Mouse (Mus musculus): ENCODE data around the gene Ranbp17.

Gene Ranbp17

DNA sequence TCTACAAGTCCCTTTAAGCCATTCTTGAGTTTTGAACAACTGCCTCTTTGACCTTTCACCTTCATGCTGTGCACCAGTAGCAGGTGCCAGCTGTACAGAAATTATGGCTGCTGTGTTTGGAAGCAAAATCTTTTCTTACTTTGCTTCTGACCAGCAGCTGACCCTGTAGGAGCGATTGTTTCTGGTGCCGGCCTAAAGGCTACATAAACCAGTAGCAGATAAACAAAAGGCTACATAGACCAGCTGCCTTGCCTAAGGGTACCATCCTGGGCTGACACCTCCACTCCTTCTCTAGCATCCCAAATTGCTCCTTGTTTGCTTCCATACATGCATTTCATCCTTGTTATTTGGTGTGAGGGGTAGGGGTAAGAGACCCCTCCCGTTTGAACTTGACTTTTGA lies 279.4 kb downstream of the Ranbp17 start:
- CTCF ChIA-PET, result no interaction called here

DNA sequence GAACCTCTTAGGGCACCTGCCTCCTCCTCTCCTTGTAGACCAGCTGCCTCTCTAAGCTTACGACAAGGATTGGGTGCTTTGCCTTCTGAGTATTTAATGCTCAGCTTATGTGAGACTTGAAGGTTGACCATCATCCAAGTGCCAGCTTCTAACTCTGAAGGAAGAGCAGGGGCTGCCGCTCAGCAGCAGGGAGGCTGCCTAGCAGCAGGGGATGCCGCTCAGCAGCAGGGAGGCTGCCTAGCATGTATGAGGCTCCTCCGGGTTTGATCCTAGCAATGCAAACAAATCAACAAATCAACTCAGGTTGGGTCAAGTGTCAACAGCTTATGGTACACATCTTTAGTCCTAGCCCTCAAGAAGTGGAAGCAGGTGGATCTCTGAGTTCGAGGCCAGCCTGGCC lies 281.5 kb downstream of the Ranbp17 start:
- CTCF ChIA-PET, result no interaction called here

DNA sequence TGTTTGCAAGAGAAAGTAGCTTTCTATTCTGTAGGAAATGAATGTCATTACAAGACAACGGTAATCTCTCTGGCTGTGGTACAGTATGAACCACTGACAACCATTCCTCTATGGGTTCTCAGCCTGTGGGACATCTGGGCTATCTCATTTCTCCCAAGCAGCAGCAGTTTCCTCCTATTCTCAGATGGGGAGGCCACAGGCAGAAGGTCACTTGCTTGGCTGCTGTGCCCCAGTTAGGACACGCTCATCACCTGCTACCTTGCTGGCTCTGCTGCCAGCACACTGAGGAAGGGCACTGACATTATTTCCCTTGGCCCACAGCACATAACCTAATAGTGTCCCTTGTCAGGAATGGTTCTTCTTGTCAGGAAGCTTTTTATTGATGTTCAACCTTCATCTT lies 285.4 kb downstream of the Ranbp17 start:
- CTCF ChIA-PET, result no interaction called here

DNA sequence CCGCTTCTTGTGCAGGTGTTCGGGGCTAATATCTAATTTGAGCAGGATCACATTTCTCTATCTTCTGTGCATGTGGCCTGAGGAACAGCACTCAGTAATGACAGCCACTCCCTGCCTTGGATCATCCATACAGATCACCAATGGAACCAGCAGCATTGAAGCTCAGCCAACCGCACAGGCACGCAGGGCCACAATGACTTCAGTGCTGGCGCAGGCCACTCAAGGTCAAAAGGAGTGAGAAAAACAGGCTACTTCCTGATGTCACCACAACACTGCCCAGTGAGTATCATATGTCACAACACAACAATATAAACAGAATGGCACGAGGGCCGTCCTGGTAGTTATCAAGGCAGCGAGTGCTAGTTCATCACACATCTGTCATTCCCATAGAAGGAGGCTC lies 287.0 kb downstream of the Ranbp17 start:
- CTCF ChIA-PET, result no interaction called here

DNA sequence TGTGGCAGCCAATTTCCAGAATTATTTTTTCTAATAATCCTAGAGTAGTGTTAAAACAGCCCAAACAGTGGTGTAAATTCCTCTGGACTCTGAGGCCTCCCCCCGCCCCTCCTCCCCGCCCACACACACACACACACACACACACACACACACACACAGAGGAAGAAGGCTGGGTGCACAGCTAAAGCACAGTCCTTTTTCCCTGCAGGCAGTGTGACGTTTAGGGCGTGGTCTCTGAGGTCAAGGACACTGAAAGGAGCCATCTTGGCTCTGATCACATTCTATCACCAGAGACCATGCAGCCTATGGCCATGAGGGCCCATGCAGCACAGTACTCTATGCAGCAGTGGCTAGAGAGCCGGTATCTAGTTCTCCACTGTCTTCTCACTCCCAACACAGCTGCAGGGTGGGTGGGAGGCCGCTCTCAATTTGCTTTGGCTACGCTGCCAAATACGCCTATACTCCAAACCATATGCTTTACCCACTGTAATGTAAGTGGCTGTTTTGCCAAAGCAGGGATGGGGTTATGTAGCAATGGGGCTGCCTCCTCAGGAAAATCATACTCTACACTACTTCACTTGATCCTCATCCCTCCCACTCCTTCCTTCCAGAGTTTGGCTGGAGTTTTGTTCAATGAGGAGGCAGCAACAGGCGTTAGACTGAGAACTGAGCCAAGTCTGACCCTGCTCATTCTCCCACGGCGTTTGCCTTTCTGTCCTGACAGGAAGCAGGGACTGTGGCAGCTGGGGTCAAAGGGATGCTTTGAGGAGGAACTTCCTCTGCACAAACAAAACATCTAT lies 291.8 kb downstream of the Ranbp17 start:
- CTCF ChIA-PET, result no interaction called here

DNA sequence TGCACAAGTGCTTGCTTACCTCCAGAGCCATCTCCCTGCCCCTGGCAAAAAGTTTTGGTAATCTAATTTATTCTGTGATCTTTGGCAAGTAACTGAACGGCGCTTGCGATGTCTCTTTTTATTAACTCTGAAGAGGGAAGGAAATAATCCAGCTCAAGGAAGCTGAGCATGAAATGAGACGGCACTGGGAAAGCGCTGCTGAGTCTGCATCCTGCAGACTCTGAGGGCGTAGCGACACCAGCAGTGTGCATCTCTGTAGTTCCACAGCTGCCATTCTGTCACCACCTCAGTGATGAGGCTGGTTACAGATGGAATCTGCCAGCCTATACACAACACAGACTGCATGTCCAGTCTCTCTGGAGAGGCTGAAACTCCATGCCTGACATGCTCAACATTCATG lies 292.8 kb downstream of the Ranbp17 start:
- CTCF ChIA-PET, result no interaction called here

DNA sequence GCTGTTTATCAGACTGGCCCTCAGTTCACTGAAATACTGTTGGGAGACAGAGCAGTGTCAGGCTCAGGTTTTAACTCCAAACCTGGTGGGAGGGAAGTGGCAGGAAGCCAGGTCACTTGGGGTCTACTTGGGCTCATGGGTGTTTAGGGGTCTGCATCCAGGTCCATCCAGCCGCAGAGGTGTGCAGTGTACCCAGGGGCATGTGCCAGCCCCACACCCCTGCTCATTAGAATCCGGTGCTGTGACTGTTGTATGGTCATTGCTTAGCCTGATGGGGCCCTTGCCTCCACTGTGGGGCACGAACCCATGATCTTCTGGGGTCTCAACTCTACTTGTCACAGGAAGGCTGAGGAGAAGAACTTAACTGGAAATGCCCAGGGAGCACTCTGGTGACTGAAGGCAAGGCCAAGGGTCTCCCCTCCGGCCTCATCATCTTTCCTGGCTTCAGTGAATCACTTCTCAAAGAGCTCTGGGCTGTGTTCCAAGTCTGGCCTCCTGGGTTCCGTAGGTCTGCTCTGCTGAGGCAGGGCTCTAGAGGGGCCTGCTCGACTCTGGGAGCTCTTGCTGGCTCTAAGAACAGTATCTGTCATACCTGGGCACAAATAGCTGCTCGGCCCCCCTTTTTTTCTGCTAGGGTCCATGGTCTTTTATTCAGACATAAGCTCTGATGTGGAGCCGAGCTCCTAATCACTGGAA lies 296.0 kb downstream of the Ranbp17 start:
- CTCF ChIA-PET, result no interaction called here

DNA sequence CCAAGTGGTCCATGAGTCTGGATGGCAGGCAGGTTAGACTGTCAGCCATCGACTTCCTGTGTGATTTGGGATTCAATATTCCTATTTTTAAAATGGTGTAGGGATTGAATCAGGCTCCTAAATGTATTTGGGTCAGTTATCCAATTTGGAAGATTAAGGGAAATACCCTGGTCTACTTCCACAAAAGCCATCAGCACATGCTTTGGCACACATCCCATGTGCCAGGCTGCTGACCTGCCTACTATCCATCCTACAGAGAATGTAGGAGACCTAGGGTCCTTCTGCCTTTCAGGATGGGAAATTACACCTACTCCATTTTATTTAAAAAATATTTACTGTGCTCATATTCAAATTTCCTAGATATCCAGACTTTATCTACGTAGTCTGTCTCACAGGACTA lies 306.1 kb downstream of the Ranbp17 start:
- CTCF ChIA-PET, result no interaction called here

DNA sequence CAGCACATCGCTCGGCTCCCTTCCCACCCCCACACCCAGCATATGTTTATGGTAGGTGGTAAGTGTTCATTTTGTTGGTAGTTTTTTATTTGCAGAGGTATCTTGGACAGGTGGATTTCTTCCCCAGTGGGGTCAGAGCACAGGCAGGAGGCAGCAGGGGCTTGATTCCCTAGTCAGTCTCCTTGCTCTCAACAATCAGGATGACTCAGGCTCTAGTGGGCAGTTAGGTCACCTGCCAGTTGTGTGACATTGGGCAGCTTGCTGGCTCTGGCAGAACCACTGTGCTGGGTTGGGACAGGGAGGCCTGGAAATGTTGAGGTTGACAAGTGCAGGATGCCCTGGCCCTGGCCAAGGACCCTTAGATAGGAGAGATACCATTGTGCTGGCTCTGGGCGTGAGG lies 308.6 kb downstream of the Ranbp17 start:
- CTCF ChIA-PET, result no interaction called here

DNA sequence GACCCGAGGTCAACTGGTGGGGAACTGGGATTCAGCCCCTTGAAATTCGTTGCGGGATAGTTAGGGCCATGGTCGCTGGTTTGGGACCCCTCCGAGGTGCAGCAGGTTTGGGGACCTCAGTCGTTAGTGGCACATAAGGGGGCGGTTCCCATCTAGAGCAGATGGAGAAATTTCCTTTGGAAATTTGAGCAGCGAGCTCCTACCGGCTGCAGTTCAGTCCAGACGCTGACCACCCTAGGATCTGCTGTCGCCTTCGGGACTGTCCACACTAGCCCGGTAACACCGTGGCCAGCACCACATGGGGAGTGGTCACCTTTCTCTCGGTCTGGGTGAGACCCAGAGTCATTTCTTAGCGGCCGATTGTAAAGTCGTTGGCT lies 309.2 kb downstream of the Ranbp17 start:
- CTCF ChIA-PET, result no interaction called here

DNA sequence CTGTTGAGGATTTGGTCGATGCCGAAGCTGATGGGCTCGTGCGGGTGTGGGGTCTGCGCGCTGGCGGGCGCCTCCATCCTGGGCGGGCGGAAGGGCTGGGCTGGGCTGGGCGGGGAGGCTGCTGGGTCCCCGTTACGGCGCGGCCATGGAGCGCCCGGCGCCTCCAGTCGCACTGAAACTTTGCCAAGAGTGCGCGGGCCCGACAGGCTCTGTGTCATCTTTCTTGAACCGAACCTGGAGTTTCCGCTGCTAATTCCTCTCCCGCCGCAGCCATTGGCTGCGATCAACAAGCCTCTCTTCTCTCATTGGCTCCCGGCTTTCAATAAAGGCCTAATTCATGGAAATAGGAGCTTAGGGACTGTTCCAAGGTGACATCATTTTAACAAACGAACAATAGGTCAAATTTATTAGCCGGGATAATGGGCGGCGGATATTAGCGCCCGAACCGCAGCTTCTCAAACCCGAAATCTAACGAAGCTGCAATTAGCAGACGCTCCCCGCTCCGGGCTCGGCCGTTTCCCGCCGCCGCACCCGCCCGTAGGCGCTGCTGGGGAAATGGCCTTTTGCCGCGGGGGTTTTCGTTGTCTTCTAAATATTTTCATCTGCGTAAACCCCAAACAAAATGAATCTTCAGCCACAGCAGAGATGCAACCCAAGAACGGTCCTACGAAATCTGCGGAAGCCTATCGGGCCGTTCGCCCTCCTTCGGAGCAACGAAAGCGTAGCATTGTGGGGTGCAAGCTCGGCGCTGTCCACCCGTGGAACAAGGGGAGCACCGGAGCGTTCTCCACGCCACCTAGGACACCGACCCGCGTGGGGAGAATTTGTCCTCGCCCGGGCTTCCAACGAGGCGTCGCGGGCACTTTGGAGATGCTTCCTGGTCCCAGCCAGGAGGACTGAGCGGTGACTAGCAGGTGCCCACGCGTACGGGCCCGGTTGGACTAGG lies 309.9 kb downstream of the Ranbp17 start, which contains the start of gene Tlx3:
Gene Tlx3 (minus strand): TSS at position 207 of the 946 bp plus-strand sequence.
- CTCF ChIA-PET, result no interaction called here

DNA sequence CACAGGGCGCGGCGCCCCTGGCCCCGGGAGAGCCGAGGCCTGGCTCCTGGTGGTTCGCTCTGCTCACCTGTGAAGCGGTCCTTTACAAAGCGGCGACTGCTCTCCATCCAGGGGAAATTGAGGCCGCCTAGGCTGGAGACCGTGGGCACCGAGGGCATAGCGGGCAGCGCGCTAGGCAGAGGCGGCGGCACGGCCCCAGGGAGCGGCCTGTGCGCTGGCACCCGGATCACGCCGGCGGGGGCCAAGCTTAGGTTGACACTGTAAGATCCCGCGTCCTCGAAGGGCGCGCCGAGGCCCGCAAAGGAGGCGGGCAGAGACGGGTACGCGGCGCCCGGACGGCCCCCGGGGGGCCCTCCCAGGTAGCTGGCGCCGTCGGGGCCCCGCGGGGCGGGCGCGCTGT lies 310.6 kb downstream of the Ranbp17 start:
- CTCF ChIA-PET, result no interaction called here

DNA sequence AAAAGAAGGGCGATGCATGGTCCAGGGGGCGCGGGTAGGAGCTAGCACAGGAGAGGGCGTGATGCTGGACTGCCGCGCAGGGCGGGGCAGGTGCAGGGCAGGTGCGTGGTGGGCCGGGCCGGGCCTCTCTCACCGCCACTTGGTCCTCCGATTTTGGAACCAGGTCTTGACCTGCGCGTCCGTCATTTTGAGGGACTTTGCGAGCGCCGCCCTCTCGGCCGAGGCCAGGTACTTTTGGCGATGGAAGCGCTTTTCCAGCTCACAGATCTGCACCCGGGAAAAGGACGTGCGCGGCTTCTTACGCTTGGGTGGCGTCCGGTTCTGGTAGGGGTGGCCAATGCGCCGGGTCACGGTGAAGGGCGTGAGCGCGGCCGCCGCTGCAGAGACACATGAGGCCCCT lies 311.2 kb downstream of the Ranbp17 start:
- CTCF ChIA-PET, result no interaction called here

DNA sequence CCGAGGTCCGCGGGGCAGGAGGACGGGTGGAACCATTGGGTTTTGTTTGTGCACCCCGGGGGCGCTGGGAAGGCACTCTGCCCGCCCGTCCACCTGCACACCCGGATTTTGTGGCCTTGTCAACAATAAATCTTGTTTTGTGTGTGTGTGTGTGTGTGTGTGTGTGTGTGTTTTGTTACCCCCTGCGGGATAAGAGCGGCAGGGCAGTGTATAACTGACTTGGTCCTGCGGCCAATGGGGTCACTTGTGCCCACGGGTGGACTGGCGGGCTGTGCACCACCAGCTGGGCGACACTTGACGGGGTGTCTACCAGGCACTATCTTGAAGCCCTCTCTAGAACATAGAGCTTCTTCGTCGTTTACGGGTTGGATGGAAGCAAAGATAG lies 311.9 kb downstream of the Ranbp17 start:
- CTCF ChIA-PET, result no interaction called here

DNA sequence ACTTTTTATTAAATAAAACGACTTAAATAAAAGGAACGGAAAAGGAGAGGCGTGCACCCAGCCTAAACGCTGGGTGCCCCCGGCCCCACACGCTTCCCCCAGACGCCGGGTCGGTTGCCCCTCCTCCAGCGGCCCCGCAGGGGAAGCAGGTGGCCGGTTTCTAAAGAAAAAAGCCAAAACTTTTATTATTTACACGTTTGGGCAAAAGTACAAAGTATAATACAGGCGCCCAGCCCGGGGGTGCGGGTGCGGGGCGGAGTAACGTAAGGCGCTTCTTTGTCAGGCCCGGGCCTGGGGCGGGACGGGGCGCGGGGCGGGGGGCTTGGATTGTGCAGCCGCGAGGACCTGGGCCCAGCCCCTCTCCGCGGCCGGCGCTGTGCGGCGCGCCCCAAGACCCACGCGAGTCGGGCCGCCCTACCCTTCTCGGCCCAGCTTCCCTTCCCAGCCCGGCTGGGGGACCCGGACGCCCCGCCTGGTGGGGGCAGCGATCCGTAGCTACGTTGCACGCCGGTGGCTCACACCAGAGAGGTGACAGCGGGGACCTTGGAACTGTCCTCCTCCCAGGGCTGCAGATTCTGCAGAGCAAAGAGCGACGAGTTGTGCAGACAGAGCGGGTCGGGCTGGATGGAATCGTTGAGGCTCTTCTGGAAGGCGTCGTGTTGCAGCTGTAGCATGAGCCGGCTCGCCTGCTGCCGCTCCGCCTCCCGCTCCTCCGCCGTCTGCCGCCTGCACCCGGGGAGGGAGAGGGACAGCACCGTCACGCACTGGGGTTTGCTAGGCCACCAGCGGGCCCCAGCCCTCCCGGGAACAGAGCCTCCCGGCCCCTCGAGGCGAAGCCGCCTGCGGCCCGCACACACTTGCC lies 312.6 kb downstream of the Ranbp17 start:
- CTCF ChIA-PET, result no interaction called here

DNA sequence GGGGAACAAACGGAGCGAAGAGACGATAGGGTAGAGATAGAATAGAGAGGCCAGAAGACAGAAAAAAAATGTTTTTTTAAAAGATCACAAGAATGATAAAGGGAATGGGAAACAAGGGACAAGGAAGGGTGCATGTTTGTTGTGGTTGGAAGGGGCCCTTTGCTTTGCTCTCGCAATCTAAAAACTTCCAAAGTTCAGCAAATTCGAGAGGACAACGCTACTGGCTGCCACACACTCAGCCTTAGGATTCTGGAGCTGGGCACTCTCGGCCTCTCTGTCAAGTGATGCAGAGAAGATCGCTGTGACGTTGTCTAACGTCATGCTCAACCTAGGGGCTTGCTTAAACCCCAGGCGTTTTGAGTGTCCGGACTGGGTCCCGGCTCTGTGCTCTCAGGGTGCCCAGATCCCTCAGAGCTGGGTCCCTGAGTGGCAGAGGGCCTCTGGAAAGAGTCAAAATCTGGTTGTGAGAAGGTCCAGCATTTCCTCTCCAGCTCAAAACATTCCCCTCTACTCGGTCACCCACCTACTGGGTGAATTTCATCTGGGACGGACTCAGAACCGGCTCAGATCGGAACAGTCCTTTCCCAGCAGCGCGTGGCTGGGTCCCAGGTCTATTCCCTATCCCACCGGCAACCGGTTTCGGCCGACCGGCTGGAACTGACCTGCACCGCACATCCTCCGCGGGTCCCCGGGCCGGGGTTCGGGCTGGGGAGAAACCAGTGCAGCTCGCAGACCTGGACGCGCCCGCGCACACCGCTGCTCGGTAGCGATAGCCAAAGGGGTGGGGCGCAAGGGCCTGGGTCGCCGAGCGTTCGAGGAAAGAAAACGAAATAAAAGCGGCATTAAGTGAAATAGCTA lies 313.4 kb downstream of the Ranbp17 start:
- CTCF ChIA-PET, result no interaction called here

DNA sequence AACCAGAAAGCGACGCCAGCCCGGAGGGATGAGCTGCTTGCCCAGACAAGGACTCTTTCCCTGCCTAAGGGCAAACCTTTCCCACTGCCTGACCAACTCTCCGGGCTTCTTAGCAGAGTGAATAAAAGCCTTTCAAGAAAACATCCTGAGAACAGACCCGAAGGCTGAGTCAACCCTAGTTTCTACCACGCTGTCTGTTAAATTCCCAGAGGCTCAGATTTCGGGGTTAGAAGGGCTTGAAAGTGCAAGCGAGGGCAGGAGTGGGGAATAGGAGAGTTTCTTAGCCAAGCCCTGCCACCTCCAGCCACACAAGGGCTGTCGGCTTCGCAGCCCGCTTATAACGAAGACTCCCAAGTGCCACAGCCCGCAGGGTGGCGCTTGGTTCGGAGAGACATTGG lies 314.4 kb downstream of the Ranbp17 start:
- CTCF ChIA-PET, result no interaction called here

DNA sequence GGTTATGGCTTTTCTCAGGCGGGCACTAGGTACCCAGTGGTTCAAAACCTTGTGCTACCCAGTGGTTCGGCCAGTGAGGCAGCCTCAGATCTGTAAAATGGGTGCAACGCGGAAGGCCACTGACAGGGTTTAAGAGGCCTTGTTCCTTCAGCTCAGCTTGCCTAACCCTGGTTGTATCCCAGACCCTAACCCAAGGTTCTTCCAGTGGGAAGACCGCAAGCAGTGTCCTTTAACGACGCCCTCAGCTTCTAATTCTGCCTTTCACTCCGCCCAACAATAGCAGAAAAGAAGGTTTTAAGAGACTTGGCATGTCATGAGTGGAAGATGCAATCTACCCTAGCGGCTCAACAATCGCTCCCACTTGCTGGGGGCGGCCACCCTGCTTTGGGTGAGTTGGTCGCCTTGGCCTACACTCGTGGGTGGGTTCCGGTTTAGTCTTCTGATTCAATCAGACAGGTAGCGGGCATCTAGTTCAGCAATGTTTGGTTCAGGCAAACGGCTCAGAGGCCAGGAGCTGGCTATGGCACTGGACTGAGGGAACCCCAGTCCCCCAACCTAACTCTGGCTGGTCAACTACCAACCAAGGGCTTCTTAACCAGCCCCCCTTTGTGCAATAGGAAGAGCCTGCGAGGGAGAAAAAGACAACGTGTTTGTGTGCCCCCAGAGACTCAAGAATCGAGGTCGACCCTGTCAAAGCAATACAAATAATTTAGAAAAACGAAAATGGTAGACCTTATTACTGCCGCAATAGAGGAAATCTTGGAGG lies 315.0 kb downstream of the Ranbp17 start:
- CTCF ChIA-PET, result no interaction called here

DNA sequence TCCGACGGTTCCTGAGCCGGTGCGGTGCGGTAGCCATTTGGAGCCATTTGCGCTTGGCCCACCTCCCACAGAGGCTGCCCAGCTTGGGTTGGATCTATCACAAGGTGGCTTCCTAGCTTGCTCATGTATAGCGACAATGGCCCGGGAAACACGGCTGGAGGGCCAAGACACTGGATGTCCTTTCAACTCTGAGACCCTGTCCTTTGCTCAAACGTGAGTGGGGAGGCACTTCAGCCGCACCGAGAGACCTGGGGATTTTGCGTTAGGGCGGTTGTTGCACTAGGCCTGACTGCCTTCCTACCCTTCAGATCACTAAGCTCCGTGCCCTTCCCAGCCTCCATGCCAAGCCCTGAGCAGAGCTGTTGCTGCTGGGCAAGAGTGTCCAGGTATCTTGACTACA lies 315.9 kb downstream of the Ranbp17 start:
- CTCF ChIA-PET, result no interaction called here

DNA sequence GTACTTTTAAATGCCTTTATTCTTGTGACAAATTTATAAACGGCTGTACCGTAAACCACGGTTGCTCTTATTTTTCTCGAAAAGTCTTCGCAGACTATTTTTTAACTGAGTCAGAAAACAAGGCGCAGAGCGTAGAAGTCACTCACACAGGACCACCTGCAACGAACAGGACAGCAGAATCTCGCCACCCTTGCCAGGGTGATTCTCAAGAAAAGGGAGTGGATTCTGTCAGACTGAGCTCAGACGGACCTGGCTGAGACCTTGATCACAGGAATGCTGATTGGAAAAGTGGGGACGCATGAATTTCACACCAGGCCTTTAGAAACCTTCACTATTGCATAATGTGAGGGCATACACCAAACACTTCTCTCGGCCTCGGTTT lies 316.4 kb downstream of the Ranbp17 start:
- CTCF ChIA-PET, result no interaction called here
